Comparison of ENCODE assay signal across 10 mouse cellular contexts in the genomic region with DNA sequence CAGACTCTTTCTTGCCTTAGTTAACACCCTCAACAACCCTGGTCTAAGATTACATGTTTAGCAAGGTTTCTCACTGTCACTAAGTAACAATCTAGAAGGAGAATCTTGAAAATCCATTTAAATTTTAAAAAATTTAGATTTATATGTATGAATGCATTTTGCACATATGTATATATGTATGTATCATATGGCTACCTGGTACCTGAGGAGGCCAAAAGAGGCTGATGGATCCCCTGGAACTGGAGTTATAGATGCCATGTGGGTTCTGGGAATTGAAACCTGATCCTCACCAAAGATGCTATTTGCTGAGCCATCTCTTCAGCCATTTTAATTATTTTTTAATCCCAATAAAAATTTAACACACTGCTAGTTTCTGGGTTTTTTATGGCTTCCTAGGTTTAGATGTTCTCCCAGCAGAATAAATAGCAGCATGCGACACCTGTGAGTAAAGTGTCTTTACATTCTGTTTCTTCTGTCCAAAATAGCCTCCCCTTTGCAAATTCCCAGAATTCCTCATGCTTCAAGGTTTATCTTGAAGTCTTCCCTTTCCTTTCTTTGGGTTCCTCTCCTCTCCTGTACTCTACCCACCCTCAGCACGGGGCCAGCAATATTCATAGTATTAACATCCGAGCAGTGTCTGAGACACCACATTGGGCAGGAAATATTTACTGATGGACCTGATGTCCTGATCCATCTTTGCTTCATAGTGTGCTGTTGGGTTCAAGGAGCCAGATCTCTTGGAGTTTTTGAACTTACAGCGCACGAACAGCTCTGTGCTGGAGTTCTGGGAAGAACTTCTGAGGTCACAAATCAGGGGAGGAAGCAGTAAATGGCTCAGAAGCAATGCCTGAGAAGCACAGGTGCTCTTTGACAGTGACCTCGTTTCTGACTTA. TPM values are rescaled to one million over a fixed set of nuclear protein-coding genes. Genes with fewer than 3 reads are reported as not detected.
DNase-seq lines count a peak whose midpoint lies in the region; ATAC-seq and TF ChIP-seq lines count a peak whose summit lies in the region.
"Had no signal": no experiment of that assay in that cellular context is flagged by ENCODE, and none has a peak within 500 bp of the region (broad histone marks: within the 10 kb centered on the region; RNA-seq: fewer than 3 reads in every experiment).

No protein-coding gene starts in this region.

- no peak for TF ChIP-seq CTCF in gastrocnemius, adult 2 months (IDR thresholded peaks at IDR 0.05)

- H3K9me3 ChIP-seq in erythroblast, embryonic 14.5 days (ENCODE audit: control insufficient read depth, low read length) = no peaks in the 10 kb centered on the region
- H3K9me3 ChIP-seq in forebrain, embryonic 10.5 days = no peaks in the 10 kb centered on the region
- H3K9me3 ChIP-seq in limb, embryonic 14.5 days (ENCODE audit: control insufficient read depth, low read length) = no peaks in the 10 kb centered on the region

- H3K27me3 ChIP-seq in erythroblast, embryonic 14.5 days (ENCODE audit: control insufficient read depth) = no peaks in the 10 kb centered on the region
- no peaks in the 10 kb centered on the region for H3K27me3 ChIP-seq in forebrain, embryonic 10.5 days (ENCODE audit: poor library complexity, severe bottlenecking)
- H3K27me3 ChIP-seq in limb, embryonic 14.5 days (ENCODE audit: control insufficient read depth, insufficient read depth, low read length) = no peaks in the 10 kb centered on the region

- H3K36me3 ChIP-seq in erythroblast, embryonic 14.5 days (ENCODE audit: control insufficient read depth) = peaks cover 11% of the 10 kb centered on the region
- H3K36me3 ChIP-seq in forebrain, embryonic 10.5 days (replicated peaks) = no peaks in the 10 kb centered on the region
- H3K36me3 ChIP-seq in limb, embryonic 14.5 days (ENCODE audit: control insufficient read depth, insufficient read depth, low read length) = no peaks in the 10 kb centered on the region

- H3K27ac ChIP-seq in forebrain, embryonic 10.5 days = peak overlapping the region; percentile 91
- no peak overlapping the region for H3K27ac ChIP-seq in limb, embryonic 14.5 days (replicated peaks; ENCODE audit: low read depth, low read length)
- no peak overlapping the region for H3K27ac ChIP-seq in gastrocnemius, adult 2 months

- peak overlapping the region; percentile 49 for H3K4me2 ChIP-seq in limb, embryonic 14.5 days (replicated peaks; ENCODE audit: low read depth, low read length, severe bottlenecking)

- peak overlapping the region; percentile 76 for H3K4me3 ChIP-seq in erythroblast, embryonic 14.5 days (replicated peaks)
- H3K4me3 ChIP-seq in forebrain, embryonic 10.5 days = peak overlapping the region; percentile 57
- H3K4me3 ChIP-seq in limb, embryonic 14.5 days (replicated peaks; ENCODE audit: low read length) = peak overlapping the region; percentile 39
- H3K4me3 ChIP-seq in gastrocnemius, adult 2 months = no peak overlapping the region

- intact Hi-C loops in gastrocnemius, adult 2 months (cut with DNase I) = no loop called here

- peaks cover 59% of the 10 kb centered on the region for H3K4me1 ChIP-seq in erythroblast, embryonic 14.5 days (ENCODE audit: control insufficient read depth)
- H3K4me1 ChIP-seq in forebrain, embryonic 10.5 days = peaks cover 54% of the 10 kb centered on the region
- H3K4me1 ChIP-seq in limb, embryonic 14.5 days (ENCODE audit: control insufficient read depth, insufficient read depth, low read length) = peaks cover 22% of the 10 kb centered on the region

- WGBS in forebrain, embryonic 10.5 days = 59% methylated on average over 6 of the region's 6 CpGs
- 36% methylated on average over 6 of the region's 6 CpGs for WGBS in limb, embryonic 14.5 days

- ATAC-seq in erythroblast, adult 5-6 weeks (replicated peaks; ENCODE audit: low FRiP score, poor library complexity, severe bottlenecking) = no peak
- ATAC-seq in limb, embryonic 14.5 days (ENCODE audit: low FRiP score, low read depth) = no peak
- ATAC-seq: CD4-positive, CD25-positive, alpha-beta regulatory T cell, adult 4 months had no signal

- DNase-seq in 3134 (ENCODE audit: extremely low read depth, insufficient read length, low spot score) = peak; percentile 49
- peak; percentile 34 for DNase-seq in forebrain, embryonic 10.5 days (ENCODE audit: extremely low spot score, low spot score)
- DNase-seq in limb, embryonic 14.5 days (ENCODE audit: low spot score) = no peak
- no peak for DNase-seq in gastrocnemius, adult 2 months
- no peak for DNase-seq in right cerebral cortex, postnatal 14 days
- no peak for DNase-seq in Muller cell, postnatal 12 days (ENCODE audit: inconsistent ontology term)

- peak overlapping the region; percentile 59; the same call in 1 of the 2 replicates for H3K9ac ChIP-seq in limb, embryonic 14.5 days (ENCODE audit: low read depth, low read length, severe bottlenecking)

- TF ChIP-seq POLR2A in limb, embryonic 14.5 days (IDR thresholded peaks at IDR 0.05; ENCODE audit: borderline replicate concordance, extremely low read depth, insufficient read depth, insufficient read length) = no peak

RNA-seq across cellular contexts. Expression of a gene that starts 1.9 kb away (rescaled TPM):
- polyA plus RNA-seq in erythroblast, embryonic 14.5 days (2012) = not detected in 2 replicates
- 16.7 and 20.9 TPM in 2 replicates for total RNA-seq in erythroblast, adult 5-6 weeks (2015; ENCODE audit: low replicate concordance)
- total RNA-seq in erythroblast, adult 5-6 weeks (2017; ENCODE audit: low replicate concordance) = 15.1 TPM in 1 of 2 replicates, not detected in the other
- polyA plus RNA-seq in forebrain, embryonic 10.5 days (2016; fragmentation: Nextera tagmentation; extraction: Ambion mirVana) = 0.86 TPM in 1 of 2 replicates, not detected in the other
- not detected in 2 replicates for polyA plus RNA-seq in limb, embryonic 14.5 days (2012; rRNA removed)
- 0.66 and 2.4 TPM in 2 replicates for polyA plus RNA-seq in limb, embryonic 14.5 days (2014; fragmentation: Nextera tagmentation; extraction: Ambion mirVana)
- not detected for total RNA-seq in gastrocnemius, adult 2 months (2021)
- total RNA-seq: left cerebral cortex, adult 18-20 months had no signal
- polyA plus RNA-seq: CD4-positive, CD25-positive, alpha-beta regulatory T cell, adult 4 months had no signal

RNA-seq across cellular contexts. Expression of a gene that starts 3.1 kb away (rescaled TPM):
- polyA plus RNA-seq in erythroblast, embryonic 14.5 days (2012) = 7.4 and 13.0 TPM in 2 replicates
- total RNA-seq in erythroblast, adult 5-6 weeks (2015; ENCODE audit: low replicate concordance) = not detected in 2 replicates
- 1,803 and 3,861 TPM in 2 replicates for total RNA-seq in erythroblast, adult 5-6 weeks (2017; ENCODE audit: low replicate concordance)
- 8.1 and 16.6 TPM in 2 replicates for polyA plus RNA-seq in forebrain, embryonic 10.5 days (2016; fragmentation: Nextera tagmentation; extraction: Ambion mirVana)
- 44.2 and 73.5 TPM in 2 replicates for polyA plus RNA-seq in limb, embryonic 14.5 days (2012; rRNA removed)
- polyA plus RNA-seq in limb, embryonic 14.5 days (2014; fragmentation: Nextera tagmentation; extraction: Ambion mirVana) = 18.1 and 21.2 TPM in 2 replicates
- 1 to 10 TPM in 1 of 2 experiments, not detected in 1; 2.7 TPM for total RNA-seq in gastrocnemius, adult 2 months (2021)

RNA-seq across cellular contexts. Expression of a gene that starts 8.3 kb away (rescaled TPM):
- 34.2 and 64.0 TPM in 2 replicates for polyA plus RNA-seq in erythroblast, embryonic 14.5 days (2012)
- total RNA-seq in erythroblast, adult 5-6 weeks (2015; ENCODE audit: low replicate concordance) = 65.5 and 89.0 TPM in 2 replicates
- 1,562 and 3,181 TPM in 2 replicates for total RNA-seq in erythroblast, adult 5-6 weeks (2017; ENCODE audit: low replicate concordance)
- polyA plus RNA-seq in forebrain, embryonic 10.5 days (2016; fragmentation: Nextera tagmentation; extraction: Ambion mirVana) = 19.2 and 34.4 TPM in 2 replicates
- polyA plus RNA-seq in limb, embryonic 14.5 days (2012; rRNA removed) = 9.7 and 28.1 TPM in 2 replicates
- 30.9 and 33.1 TPM in 2 replicates for polyA plus RNA-seq in limb, embryonic 14.5 days (2014; fragmentation: Nextera tagmentation; extraction: Ambion mirVana)
- 100 to 1,000 TPM; 172 to 190 TPM for total RNA-seq in gastrocnemius, adult 2 months (2021)

RNA-seq across cellular contexts. Expression of a gene that starts 9.5 kb away (rescaled TPM):
- polyA plus RNA-seq in erythroblast, embryonic 14.5 days (2012) = 9.1 and 33.9 TPM in 2 replicates
- 139 and 198 TPM in 2 replicates for total RNA-seq in erythroblast, adult 5-6 weeks (2015; ENCODE audit: low replicate concordance)
- total RNA-seq in erythroblast, adult 5-6 weeks (2017; ENCODE audit: low replicate concordance) = 86.0 and 97.2 TPM in 2 replicates
- 5.9 and 6.4 TPM in 2 replicates for polyA plus RNA-seq in forebrain, embryonic 10.5 days (2016; fragmentation: Nextera tagmentation; extraction: Ambion mirVana)
- polyA plus RNA-seq in limb, embryonic 14.5 days (2012; rRNA removed) = 74.4 and 95.3 TPM in 2 replicates
- 8.0 and 9.3 TPM in 2 replicates for polyA plus RNA-seq in limb, embryonic 14.5 days (2014; fragmentation: Nextera tagmentation; extraction: Ambion mirVana)
- total RNA-seq in gastrocnemius, adult 2 months (2021) = 1 to 10 TPM; 5.4 to 5.6 TPM
- polyA plus RNA-seq: CD4-positive, CD25-positive, alpha-beta regulatory T cell, adult 4 months had no signal

RNA-seq across cellular contexts. Expression of a gene that starts 14.7 kb away (rescaled TPM):
- polyA plus RNA-seq in erythroblast, embryonic 14.5 days (2012) = 3.1 and 7.2 TPM in 2 replicates
- total RNA-seq in erythroblast, adult 5-6 weeks (2015; ENCODE audit: low replicate concordance) = 114 and 128 TPM in 2 replicates
- total RNA-seq in erythroblast, adult 5-6 weeks (2017; ENCODE audit: low replicate concordance) = 46.8 and 67.0 TPM in 2 replicates
- polyA plus RNA-seq in forebrain, embryonic 10.5 days (2016; fragmentation: Nextera tagmentation; extraction: Ambion mirVana) = 12.0 and 14.2 TPM in 2 replicates
- 5.9 and 6.4 TPM in 2 replicates for polyA plus RNA-seq in limb, embryonic 14.5 days (2012; rRNA removed)
- 8.5 and 11.1 TPM in 2 replicates for polyA plus RNA-seq in limb, embryonic 14.5 days (2014; fragmentation: Nextera tagmentation; extraction: Ambion mirVana)
- 1 to 10 TPM; 5.7 to 6.6 TPM for total RNA-seq in gastrocnemius, adult 2 months (2021)

Comparison
In these comparisons a context has a peak if more than half of its experiments do, and no peak if none do; other contexts are left out.
1. DNase-seq: peak in 3134 (single experiment) and forebrain, embryonic 10.5 days (single experiment); none in limb, embryonic 14.5 days (single experiment), gastrocnemius, adult 2 months (single experiment), right cerebral cortex, postnatal 14 days (single experiment) and Muller cell, postnatal 12 days (single experiment).